Mouse (Mus musculus) cerebellum, postnatal 10 days (tissue): ENCODE results near the gene Ssr2.

Experiments
- DNase-seq, 2 experiments: peaks; one replicate each; pipeline ENCODE4 v3.0.0; 2021; ENCODE audit warnings: mixed read lengths in 2 of 2

The Ssr2 gene

DNA sequence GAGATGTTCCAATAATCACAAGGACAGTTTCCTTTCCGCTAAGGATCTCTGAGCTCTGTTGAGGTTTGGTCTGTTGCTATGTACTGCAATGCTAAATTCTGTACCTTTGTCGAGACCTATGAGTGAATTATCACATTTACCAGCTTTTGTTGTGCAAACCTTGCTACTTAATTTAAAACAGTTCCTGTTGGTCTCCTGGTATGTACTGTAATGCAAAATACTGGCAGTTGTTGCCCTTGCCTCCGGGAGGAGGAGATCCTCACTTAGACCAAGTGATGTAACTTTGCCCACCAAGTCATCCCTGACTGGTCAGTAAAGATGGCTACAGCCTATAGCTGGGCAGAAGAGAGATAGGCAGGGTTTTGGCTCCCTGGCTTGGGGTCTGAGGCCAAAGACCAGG is at the start of gene Ssr2:
Gene Ssr2 (plus strand): TSS at position 337 of the 400 bp plus-strand sequence.
- no peak for DNase-seq

DNA sequence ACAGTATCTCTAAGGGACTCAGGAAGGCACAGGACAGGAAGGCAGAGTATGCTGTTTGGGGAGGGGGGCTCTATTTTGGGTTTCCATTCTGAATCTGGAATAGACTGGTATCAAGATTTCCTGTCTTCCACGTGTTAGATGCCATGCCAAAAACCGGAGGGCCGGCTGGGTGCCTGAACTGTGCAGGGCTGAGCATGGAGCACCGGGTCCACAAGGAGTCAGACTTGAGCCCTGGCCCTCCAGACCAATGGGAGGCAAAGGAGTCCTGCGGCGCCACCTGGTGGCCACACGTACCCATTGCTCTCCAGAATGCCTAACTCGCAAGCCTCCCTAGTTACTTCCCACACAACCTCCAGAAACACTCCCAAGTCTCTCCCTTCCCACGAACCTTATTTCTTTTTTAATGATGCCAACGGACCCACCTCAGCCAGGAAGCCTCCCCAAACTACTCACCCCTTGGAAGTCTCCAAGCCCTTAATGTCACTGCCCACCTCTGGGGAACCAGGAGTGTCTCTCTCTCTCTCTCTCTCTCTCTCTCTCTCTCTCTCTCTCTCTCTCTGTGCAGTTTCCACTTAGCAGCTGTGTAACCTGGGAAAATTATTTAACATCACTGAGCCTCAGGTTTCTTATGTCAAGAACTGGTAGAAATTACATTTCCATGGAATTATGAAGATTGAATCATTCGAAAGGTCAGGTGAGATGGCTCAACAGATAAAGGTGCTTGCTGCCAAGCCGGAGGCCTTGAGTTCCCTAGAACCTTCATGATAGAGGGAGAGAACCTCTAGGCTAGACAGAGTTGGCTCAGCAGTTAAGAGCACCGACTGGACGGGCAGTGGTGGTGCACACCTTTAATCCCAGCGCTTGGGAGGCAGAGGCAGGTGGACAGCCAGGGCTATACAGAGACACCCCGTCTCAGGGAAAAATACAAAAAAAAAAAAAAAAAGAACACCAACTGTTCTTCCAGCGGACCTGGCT is 49.2 kb upstream of the Ssr2 start:
- peak; percentile 93 to 94 for DNase-seq

DNA sequence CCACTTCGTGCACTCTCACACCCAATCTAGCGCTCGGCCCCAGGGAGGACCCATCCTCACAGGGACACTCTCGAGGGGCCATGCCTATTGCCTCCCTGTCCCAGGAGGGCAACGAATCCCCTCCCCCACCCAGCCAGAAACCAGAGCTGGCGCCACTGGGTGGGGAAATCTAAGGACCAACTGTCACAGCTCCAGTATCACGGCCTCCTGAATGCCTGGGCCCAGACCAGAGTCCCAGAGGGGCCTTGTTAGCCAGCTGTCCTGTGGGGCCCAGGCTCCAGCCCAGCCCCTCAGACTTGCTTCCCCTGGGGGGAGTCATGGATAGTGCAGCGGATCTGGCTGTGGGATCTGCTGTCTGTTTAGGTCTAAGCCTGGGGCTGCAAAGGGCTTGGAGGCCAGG is 48.1 kb upstream of the Ssr2 start:
- peak in 1 of 2 experiments; percentile 62 for DNase-seq

DNA sequence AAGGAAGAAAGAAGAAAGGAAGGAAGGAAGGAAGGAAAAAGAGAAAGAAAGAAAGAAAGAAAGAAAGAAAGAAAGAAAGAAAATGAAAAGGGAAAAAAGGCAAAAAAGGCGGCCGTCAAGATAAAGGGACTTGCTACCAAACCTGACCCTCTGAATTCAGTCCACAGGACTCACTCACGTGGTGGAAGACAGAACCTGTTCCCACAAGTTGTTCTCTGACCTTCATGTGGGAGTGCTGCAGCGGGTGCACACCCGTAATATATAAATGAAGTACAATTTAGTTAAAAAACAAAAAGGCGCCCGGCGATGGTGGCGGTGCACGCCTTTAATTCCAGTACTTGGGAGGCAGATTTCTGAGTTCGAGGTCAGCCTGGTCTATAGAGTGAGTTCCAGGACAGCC is 47.0 kb upstream of the Ssr2 start:
- no peak for DNase-seq

DNA sequence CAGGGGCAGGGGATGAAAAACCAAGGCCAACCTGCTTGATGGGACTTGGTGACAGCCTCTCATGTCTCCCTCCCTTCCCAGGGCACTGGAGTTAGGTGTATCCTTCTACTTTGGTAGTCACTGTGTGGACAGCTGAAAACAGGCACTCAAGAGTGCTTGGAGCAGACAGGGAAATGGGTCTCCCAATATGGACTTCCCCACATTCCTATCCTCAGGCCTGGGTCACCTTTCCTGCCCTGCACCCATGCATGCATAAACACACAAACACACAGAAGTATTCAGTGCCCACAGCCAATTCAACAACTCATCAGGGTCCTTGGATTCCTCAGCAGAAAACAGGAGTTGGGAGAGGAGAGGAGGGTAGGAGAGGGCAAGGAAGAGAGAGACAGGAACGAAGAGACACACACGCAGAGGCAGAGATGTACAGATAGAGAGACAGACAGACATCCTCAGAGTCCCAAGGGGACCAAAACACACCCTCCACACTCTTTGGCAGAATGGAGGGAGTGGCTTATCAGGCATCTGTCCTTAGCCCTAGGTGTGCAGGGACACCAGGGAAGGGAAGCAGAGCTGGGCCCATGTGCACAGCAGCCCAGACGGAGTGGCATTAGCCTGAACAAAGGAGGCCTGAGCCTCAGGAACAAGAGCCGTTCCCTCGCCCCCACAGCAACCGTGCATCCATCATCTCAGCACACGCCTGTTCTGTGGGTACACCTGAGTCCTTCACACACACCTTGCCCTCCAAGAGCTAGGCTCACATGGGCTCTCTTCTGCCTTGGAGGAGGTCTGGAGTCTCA is 46.3 kb upstream of the Ssr2 start:
- no peak for DNase-seq

DNA sequence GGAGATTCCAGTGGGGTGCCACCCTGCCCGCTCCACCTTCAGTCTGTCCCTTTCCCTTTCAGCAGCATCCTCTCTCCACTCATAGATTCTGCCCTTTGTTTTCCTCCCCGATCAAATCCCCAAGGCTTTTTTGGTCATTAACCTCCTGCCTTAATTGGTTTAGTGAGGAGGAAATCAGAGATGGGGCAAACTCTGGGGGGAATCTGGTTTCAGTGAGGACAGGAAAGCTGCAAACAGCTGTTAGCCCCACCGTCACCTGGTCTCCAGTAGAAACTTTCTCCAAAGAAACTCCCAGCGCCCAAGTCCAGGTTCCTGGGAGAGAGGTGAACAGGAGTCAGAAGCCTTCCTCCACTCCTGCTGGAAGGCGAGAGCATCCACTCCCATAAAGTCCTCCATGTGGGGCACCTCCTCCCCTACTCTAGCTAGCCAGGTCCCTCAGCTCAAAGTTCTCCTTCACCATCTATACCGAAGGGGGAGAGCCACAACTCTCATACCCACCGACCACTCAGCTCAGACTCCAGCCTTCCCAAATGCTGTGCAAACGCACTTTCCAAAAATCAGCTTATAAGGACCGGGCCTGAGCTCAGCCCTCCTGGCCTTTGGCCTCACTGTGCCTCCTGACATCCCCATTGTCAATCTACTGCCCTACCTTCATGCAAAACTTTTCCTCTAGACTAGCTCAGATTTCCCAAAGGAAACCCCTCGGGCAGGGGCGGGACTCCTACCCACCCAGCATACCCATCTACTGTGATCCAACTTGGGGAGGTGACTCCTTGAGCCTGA is 45.4 kb upstream of the Ssr2 start:
- no peak for DNase-seq

DNA sequence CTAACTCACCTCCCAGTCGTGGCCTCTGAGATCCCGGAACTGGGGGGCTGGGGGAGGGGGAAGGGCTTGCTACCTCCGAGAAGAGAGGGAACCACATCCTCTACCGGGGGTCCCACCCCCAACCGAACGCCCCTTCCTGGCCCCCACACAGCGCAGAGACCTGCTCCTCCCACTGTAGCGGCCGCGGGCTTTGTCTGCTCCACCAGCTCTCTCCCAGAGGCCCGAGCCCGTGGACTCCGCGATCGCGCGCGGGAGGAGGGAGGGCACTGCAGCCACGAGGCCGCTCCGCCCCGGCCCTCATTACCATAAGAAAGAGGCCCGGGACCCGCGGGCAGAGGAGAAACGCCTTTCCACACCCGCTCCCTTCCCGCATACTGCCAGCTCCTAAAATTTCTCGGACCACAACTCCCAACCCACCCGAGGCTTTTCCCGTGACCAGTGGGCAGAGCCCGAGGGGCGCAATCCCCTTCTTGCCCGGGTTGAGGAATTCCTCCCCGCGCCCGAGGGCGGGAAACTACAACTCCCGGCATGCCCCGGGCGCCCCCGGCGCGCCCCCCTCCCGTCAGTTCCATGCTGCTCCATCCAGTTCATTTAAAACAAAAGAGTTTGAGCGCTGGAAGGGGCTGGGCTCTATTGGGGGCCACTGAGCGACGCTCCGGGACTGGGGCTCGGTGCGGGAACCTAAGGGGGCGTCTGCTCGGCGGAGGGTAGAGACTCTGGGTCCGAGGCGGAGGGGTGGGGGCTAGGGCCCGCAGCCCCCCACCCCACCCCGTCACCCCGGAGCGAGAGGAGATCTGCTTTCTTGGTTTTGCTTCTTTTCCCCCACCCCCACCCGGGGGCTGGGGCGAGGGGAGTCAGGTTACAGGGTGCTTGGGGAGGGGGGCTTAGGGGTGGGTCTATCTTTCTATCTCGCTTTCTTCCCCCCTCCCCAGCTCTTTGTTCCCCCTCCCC is 44.1 kb upstream of the Ssr2 start:
- peak; percentile 95 to 96 for DNase-seq

DNA sequence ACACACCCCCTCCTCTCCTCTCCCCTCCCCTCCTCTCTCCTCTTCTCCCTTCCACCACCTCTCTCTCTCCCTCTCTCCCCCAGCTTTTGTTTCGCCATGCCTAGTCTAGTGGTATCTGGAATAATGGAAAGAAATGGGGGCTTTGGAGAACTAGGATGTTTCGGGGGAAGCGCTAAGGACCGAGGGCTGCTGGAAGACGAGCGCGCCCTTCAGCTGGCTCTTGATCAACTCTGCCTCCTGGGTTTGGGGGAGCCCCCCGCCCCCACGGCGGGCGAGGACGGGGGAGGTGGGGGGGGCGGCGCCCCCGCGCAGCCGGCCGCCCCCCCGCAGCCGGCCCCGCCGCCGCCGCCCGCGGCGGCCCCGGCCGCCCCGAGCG is 43.4 kb upstream of the Ssr2 start, which contains the start of gene Mex3a:
Gene Mex3a (plus strand): TSS at position 97 of the 376 bp plus-strand sequence.
- DNase-seq = peak; percentile 58 to 61

DNA sequence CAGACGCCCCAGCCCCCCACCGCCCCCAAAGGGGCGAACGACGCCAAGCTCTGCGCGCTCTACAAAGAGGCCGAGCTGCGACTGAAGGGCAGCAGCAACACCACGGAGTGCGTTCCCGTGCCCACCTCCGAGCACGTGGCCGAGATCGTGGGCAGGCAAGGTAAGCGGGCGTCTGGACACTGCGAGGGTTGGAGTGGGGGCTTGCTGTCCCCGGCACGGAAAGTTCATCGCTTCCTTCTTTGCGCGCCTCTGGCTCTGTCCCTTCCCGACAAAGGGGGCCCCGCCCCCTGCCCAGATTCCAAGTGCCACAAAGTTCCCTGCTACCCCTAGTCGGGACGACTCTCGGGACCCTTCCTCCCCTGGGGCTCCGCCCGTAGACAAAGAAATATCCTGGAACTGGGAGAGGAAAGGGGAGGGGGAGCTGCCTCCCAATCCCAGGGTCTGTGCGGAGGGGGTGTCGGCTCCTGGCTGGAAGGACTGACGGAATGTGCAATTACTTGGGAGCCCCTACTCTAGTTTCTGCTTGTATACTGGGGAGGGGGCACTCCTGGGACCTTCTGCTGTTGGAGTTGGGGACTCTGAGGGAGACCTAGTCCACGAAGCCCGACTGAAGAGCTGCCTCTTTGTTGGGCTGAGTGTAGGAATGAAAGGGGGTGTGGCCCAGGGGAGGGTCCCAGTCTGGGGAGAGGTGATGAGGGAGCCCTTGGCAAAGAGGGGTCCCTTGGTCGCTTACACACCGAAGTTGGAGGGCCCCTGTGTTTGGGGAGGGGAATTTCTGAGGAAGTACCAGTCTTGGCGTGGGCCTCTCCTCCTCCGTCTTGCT is 42.8 kb upstream of the Ssr2 start:
- DNase-seq = peak; percentile 65 to 71

DNA sequence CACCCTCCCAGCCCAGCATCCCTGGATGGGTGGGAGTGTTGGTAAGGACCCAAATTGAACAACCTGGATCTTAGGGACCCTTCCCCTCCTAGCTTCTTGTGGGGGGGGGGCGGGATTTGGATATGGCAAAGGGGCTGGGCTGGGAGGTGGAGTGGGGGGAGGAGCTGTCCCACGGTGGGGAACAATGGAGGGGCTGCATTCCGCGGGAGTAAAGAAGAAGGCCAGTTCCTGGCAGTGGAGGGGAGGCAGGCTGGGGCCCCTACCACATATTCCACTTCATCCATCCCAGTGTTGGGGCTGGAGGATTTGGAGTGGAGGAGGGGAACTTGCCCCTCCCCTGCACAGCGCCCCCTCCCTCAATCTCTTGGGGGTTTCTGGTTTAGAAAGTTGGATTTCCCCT is 42.0 kb upstream of the Ssr2 start:
- peak in 1 of 2 experiments; percentile 52 for DNase-seq

DNA sequence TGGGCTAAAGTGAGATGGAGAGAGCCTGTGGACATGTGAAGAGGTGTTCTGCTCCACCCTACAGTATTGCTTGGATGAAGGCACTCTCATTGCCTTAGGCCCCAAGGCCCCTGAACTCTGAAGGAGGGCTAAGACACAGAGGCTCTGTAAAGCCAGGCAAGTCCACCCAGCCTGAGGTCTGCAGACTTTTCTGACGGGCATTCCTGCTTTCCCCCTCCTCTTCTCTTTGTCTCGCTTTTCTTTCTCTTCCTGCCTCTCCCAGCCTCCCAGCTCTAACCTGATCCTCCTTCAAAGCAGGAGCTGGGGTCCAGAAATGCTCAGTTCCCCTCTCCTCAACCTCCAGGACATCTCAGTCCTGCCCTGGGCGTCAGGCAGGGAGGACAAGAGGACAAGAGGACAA is 40.7 kb upstream of the Ssr2 start:
- DNase-seq = no peak

DNA sequence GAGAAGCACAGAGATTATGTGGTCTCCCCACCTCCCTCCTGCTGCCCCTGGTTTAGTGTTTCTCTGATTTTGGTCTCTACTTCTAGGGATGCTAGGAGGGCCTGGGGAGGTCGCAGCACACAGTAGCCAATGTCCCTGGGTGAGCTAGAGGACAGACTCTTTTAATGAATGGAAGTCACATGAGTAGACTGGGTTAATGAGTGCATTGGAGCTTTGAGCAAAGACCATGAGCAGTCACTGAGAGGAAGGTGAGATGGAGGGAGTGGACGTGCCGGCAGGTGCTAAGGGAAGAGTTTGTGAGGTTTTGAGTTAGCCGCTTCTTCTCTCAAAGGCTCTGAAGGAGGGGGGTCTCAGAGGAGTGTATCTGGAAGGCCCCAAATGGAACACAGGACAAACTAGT is 40.1 kb upstream of the Ssr2 start:
- no peak for DNase-seq

DNA sequence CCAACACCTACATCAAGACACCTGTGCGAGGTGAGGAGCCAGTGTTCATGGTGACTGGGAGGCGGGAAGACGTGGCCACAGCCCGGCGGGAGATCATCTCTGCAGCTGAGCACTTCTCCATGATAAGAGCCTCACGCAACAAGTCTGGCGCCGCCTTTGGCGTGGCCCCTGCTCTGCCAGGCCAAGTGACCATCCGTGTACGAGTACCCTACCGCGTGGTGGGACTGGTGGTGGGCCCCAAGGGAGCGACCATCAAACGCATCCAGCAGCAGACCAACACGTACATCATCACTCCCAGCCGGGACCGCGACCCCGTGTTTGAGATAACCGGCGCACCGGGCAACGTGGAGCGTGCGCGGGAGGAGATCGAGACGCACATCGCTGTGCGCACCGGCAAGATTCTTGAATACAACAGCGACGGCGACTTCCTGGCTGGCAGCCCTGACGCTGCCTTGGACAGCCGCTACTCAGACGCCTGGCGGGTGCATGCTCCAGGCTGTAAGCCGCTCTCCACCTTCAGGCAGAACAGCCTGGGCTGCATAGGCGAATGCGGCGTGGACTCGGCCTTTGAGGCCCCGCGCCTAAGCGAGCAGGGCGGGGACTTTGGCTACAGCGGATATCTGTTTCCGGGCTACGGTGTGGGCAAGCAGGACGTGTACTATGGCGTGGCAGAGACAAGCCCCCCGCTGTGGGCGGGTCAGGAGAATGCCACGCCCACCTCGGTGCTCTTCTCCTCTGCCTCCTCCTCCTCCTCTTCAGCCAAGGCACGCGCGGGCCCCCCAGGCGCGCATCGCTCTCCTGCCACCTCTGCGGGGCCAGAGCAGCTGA is 39.4 kb upstream of the Ssr2 start:
- peak; percentile 81 to 82 for DNase-seq

DNA sequence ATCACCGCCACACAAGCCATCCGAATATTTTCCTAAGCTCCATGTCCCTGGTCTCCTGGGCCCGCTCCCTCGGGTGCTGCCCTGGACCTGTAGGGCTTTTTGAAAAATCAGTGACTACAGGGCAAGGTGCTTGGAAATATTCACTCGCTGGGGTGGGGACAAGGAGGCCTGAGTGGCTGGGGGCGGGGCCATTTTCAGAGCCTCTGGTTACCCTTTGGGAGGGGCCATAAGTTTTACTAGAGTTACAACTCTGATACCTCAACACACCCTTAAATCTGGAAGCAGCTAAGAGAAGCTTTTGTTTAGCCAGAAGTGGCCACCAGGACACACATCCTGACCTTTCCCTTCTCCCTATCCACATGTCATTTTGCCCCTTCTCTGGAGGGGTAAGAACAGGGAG is 38.5 kb upstream of the Ssr2 start:
- DNase-seq = no peak

DNA sequence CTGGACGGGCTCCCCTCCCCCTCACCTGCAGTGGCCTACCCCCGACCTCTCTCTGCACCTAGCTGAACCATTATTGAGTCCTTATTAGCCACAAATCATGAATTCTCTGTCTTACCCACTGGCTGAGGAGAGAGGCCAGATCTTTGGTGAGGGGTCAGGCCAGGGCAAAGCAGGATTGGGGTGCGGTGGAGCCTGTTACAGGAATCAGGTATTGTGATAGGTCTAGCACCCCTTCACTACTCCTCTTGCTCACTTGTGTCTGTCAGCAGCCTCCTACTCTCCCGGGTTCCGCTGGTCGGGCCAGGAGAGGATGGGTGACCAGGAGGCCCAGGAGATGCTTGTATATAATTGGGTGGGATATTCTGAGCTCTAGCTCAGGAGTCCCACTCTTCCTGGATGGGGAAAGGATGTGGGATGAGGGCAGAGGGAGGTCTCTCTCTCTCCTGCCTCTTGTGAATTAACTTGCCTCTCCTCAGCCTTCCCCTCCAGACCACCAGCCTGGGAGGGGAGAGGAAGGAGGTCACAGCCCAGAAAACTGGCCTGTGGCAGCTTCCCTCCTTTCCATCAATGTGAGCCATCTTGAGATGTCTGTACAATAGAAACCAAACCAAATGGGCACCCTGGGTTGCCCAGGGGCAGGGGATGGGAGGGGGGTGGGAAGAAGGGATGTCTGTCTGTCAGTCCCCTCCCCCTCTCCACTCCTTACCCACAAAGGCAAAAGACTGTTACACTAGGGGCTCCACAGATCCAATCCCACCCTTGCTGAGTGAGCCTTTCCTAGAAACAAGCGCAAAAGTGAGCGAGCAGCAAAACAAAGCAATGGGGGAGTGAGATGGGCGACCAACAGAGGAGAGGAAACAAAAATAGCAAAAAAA is 37.2 kb upstream of the Ssr2 start:
- DNase-seq = no peak

DNA sequence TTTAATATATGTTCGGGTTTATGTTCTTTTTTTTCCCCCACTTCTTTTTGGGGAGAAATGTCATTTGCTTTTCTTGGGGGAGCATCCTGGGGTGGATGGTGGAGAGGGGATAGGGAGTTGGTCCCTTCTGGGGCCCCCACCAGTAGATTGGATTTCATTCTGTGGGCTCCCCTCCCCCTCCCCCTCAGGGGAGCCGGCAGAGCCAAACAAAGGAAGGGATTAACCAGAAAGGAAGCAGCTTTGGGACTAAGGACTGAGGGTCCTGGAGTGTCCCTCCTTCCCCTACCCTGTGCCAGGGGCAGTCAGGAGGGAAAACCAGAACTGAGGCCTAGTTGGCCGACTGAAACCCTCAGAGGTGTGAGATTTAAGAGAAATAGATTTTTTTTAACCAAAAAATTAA is 36.3 kb upstream of the Ssr2 start:
- peak; percentile 70 to 77 for DNase-seq

DNA sequence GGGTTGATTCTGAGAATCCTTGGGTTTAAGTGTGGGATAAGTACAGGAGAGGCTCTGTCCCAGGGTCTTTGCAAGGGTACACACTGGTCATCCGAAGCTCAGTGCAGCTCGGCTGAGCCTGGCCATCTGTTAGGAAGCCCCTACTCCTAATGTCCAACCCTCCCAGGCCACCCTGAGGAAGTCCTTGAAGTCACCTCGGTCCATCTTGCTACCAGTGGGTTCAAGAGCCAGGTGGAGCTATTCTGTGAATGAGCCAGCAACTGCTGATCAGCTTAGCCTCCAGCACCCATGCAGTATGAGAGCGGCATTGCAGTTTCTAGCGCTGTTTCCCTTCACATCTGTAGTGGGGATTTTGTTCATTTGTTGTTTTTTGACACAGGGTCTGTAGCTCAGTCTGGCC is 35.6 kb upstream of the Ssr2 start:
- DNase-seq = peak; percentile 64

DNA sequence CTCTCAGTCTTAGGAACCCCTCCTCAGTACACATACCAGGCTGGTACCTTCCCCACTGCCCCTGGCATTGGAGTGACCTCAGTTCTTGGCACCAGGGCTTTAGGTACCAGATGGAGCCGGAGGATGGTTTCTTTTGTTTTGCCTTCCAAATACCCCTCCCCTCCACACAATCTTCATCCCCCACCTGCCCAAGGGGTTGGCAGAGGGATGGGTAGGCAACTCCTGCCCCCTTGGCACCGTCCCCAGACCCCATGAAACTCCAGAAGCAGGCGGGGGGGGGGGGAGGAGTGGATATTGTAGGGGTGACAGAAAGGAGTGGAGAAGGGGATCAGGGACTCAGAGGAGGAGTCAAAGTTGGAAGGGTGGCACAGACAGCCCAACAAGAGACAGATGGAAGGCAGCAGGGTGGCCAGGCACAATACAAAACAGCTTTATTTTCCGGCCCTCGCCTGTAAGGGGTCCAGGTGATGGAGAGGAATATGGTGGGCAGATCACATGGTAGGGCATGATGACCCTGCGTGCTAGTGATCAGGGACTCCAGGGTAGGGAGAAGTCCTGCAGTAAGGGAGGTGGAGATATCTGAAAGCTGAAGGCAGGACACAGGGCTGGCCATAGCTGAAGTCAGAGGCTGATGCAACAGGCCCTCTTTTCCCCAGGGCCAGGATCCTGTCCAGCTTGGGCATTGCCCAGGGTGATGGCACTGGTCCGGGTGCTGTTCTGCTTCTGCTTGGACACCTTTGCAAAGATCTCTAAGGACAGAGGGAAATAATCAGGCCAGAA is 33.9 kb upstream of the Ssr2 start:
- peak; percentile 96 to 97 for DNase-seq
